Mouse (Mus musculus) heart, postnatal 0 days (tissue): ENCODE measurements at regions not wholly inside any gene's neighbourhood (a gene's known extent, or its start where the extent isn't known, plus 50 kb on each side); places are given as distances from the start of the nearest gene placed in this dataset.

ENCODE experiments used
- ATAC-seq: fragments of 200-750 bp; cut with Nextera tagmentation; 2 replicates; pipeline ENCODE4 v1.8.0; 2017; ENCODE audit warnings: low read depth, moderate number of reproducible peaks, moderate library complexity; ENCODE audit not compliant: insufficient read depth
- DNase-seq: peaks from one replicate; pipeline ENCODE4 v3.0.0-alpha.2; 2016; ENCODE audit warnings: low spot score
- H3K27ac ChIP-seq: fragments of 300-500 bp; sonication (generic); 2 replicates; pipeline ENCODE4 v1.5.1; 2014; ENCODE audit warnings: low read depth, mild to moderate bottlenecking
- H3K27me3 ChIP-seq: fragments of 300-500 bp; sonication (generic); 2 replicates; pipeline ENCODE4 v1.6.1; 2014; ENCODE audit warnings: low read length, mixed read lengths; ENCODE audit not compliant: control insufficient read depth, insufficient read depth
- H3K36me3 ChIP-seq: fragments of 300-500 bp; sonication (generic); replicated peaks from 2 replicates; pipeline ENCODE4 v1.6.1; 2014; ENCODE audit warnings: low read length, mixed read lengths; ENCODE audit not compliant: control insufficient read depth, insufficient read depth
- H3K4me1 ChIP-seq: fragments of 300-500 bp; sonication (generic); 2 replicates; pipeline ENCODE4 v1.6.1; 2014; ENCODE audit warnings: antibody characterized with exemption; ENCODE audit not compliant: control insufficient read depth, insufficient read depth
- H3K4me2 ChIP-seq: fragments of 300-500 bp; sonication (generic); 2 replicates; pipeline ENCODE4 v1.6.1; 2014; ENCODE audit warnings: low read depth, mild to moderate bottlenecking, low read length, moderate library complexity
- H3K4me3 ChIP-seq: fragments of 300-500 bp; sonication (generic); 2 replicates; pipeline ENCODE4 v1.5.1; 2014; ENCODE audit warnings: low read depth, low read length
- H3K9ac ChIP-seq: fragments of 300-500 bp; sonication (generic); replicated peaks from 2 replicates; pipeline ENCODE4 v1.6.1; 2014; ENCODE audit warnings: low read depth, low read length, mixed read lengths
- H3K9me3 ChIP-seq: fragments of 300-500 bp; sonication (generic); replicated peaks from 2 replicates; pipeline ENCODE4 v1.6.1; 2016; ENCODE audit warnings: low read length; ENCODE audit not compliant: control insufficient read depth
- CTCF ChIP-seq: IDR thresholded peaks from 2 replicates; pipeline ENCODE4 v1.5.1; 2016; ENCODE audit warnings: antibody characterized with exemption, control low read depth, low read depth
- EP300 ChIP-seq: IDR thresholded peaks from 2 replicates; pipeline ENCODE4 v1.6.1; 2016; ENCODE audit warnings: antibody characterized with exemption, low read depth
- WGBS: fragments of 180-500 bp; shearing (Covaris S2); extraction: QIAGEN DNeasy Blood & Tissue Kit; methylation state at CpG from one replicate; pipeline ENCODE4 v1.1.7; 2014; 5-methylcytosine and 5-hydroxymethylcytosine counted together

DNA sequence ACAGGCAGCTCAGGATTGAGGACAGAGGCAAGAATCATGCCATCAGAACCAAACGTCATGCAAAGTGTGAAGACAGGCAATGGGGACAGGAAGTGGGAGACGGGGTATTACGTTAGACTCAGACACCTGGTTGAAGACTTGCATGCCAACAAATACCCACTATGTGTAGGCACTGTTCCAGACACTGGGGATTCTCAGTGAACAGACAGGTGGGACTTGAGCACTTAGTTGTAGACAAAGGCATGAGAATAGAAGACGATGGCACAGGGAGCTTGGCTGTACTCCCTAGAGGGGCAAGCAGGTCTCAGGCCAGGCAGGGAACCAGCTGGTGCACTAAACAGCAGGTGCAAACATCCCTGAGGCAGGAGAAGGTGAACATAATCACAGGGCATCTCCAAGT, 242.3 kb downstream of the Cbln1 start:
- Histone ChIP-seq H3K27ac (no peak overlapping the region), H3K4me2 (no peak overlapping the region), H3K4me1 (no peaks in the 10 kb centered on the region), H3K9me3 (no peaks in the 10 kb centered on the region), H3K4me3 (no peak overlapping the region), H3K9ac (no peak overlapping the region), H3K27me3 (no peaks in the 10 kb centered on the region), H3K36me3 (no peaks in the 10 kb centered on the region)
- no peak for ATAC-seq
- TF ChIP-seq CTCF (no peak), EP300 (no peak)
- no peak for DNase-seq
- WGBS, result 78% methylated on average over 4 of the region's 4 CpGs

GRCm38 (mm10) chr8:87229182-87229581, 243.2 kb downstream of the Cbln1 start:
- no peak overlapping the region for H3K27ac ChIP-seq

GRCm38 (mm10) chr8:87228777-87229176, 243.6 kb downstream of the Cbln1 start:
- no peak overlapping the region for H3K27ac ChIP-seq
- TF ChIP-seq CTCF, result no peak
- TF ChIP-seq EP300, result no peak
- no peaks in the 10 kb centered on the region for H3K27me3 ChIP-seq
- H3K4me3 ChIP-seq, result no peak overlapping the region
- 78% methylated on average over 6 of the region's 6 CpGs for WGBS
- ATAC-seq, result no peak
- no peak overlapping the region for H3K9ac ChIP-seq
- H3K36me3 ChIP-seq, result no peaks in the 10 kb centered on the region
- DNase-seq, result no peak
- no peaks in the 10 kb centered on the region for H3K4me1 ChIP-seq
- H3K9me3 ChIP-seq, result no peaks in the 10 kb centered on the region
- no peak overlapping the region for H3K4me2 ChIP-seq

More at GRCm38 (mm10) chr8:87229182-87229581, 243.2 kb downstream of the Cbln1 start:
- TF ChIP-seq EP300 (no peak), CTCF (no peak)
- Histone ChIP-seq H3K4me1 (no peaks in the 10 kb centered on the region), H3K9ac (no peak overlapping the region), H3K4me2 (no peak overlapping the region), H3K4me3 (no peak overlapping the region), H3K36me3 (no peaks in the 10 kb centered on the region), H3K27me3 (no peaks in the 10 kb centered on the region), H3K9me3 (no peaks in the 10 kb centered on the region)
- 93% methylated on average over 6 of the region's 6 CpGs for WGBS
- DNase-seq, result no peak
- ATAC-seq, result no peak

- no peak for DNase-seq
These were observed 246.6 kb downstream of the Cbln1 start for GRCm38 (mm10) chr8:87225504-87226425.

DNA sequence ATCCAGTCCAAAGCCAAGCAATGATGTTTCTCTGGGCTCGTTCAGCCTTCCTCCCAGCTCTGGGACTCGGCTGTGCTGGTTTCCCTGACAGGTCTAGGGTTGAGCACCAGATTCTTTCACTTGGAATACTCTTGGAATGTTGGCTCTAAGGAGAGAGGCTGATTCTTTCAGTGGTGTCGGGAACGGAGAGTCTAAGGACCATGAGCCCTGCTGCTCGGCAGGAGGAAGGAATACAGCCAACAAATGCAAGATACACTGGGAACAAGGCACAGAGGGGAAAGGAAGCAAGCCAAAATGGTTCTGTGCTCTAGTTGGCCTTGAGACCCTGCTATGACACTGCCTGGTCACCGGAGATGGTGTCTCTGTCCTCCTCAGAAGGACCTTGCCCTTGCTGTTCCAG, 251.8 kb downstream of the Cbln1 start:
- no peaks in the 10 kb centered on the region for H3K36me3 ChIP-seq
- H3K4me1 ChIP-seq, result no peaks in the 10 kb centered on the region
- H3K9me3 ChIP-seq, result no peaks in the 10 kb centered on the region
- no peak overlapping the region for H3K4me2 ChIP-seq
- ATAC-seq, result no peak
- no peak for TF ChIP-seq EP300
- no peak for TF ChIP-seq CTCF
- H3K27me3 ChIP-seq, result 0 out of 2 replicates have a peak, but pooled peaks cover 5% of the 10 kb centered on the region
- DNase-seq, result no peak
- no peak overlapping the region for H3K4me3 ChIP-seq
- H3K9ac ChIP-seq, result no peak overlapping the region
- H3K27ac ChIP-seq, result no peak overlapping the region
- 68% methylated on average over 6 of the region's 6 CpGs for WGBS

More at GRCm38 (mm10) chr8:87225504-87226425, 246.6 kb downstream of the Cbln1 start:
- ATAC-seq, result no peak
- Histone ChIP-seq H3K9me3 (no peaks in the 10 kb centered on the region), H3K27me3 (no peaks in the 10 kb centered on the region), H3K27ac (no peak overlapping the region), H3K4me3 (no peak overlapping the region), H3K4me2 (no peak overlapping the region), H3K9ac (no peak overlapping the region), H3K4me1 (no peaks in the 10 kb centered on the region), H3K36me3 (no peaks in the 10 kb centered on the region)
- 73% methylated on average over 11 of the region's 11 CpGs for WGBS
- TF ChIP-seq CTCF (no peak), EP300 (no peak)
